Mouse (Mus musculus) stomach, embryonic 16.5 days (tissue): Measurements from ENCODE around the gene Zmynd11. TPM values are rescaled to one million over a fixed set of nuclear protein-coding genes. Genes with fewer than 3 reads are reported as not detected.

Source experiments
- ATAC-seq: fragments of 200-750 bp; cut with Nextera tagmentation; 2 replicates; pipeline ENCODE4 v1.8.0; 2017; ENCODE audit warnings: moderate number of reproducible peaks, moderate TSS enrichment; ENCODE audit not compliant: insufficient read depth, low FRiP score
- H3K27ac ChIP-seq: fragments of 300-500 bp; sonication (generic); 2 replicates; pipeline ENCODE4 v1.5.1; 2014; ENCODE audit warnings: low read length
- H3K27me3 ChIP-seq: fragments of 300-500 bp; sonication (generic); 2 replicates; pipeline ENCODE4 v1.6.1; 2014; ENCODE audit warnings: low read length, control low read depth, mixed read lengths; ENCODE audit not compliant: control insufficient read depth, insufficient read depth
- H3K36me3 ChIP-seq: fragments of 300-500 bp; sonication (generic); 2 replicates; pipeline ENCODE4 v1.6.1; 2014; ENCODE audit warnings: low read length; ENCODE audit not compliant: control insufficient read depth, insufficient read depth
- H3K4me1 ChIP-seq: fragments of 300-500 bp; sonication (generic); 2 replicates; pipeline ENCODE4 v1.6.1; 2014; ENCODE audit warnings: low read length, control low read depth, mixed read lengths; ENCODE audit not compliant: control insufficient read depth, insufficient read depth
- H3K4me2 ChIP-seq: fragments of 300-500 bp; sonication (generic); 2 replicates; pipeline ENCODE4 v1.6.1; 2014; ENCODE audit warnings: low read depth, low read length, mixed read lengths
- H3K4me3 ChIP-seq: fragments of 300-500 bp; sonication (generic); replicated peaks from 2 replicates; pipeline ENCODE4 v1.5.1; 2014; ENCODE audit warnings: mild to moderate bottlenecking, low read length
- H3K9ac ChIP-seq: fragments of 300-500 bp; sonication (generic); 2 replicates; pipeline ENCODE4 v1.6.1; 2014; ENCODE audit warnings: low read length
- H3K9me3 ChIP-seq: fragments of 300-500 bp; sonication (generic); replicated peaks from 2 replicates; pipeline ENCODE4 v1.6.1; 2016; ENCODE audit warnings: low read length, control low read depth; ENCODE audit not compliant: control insufficient read depth
- whole genome bisulfite sequencing: fragments of 180-500 bp; shearing (Covaris S2); extraction: QIAGEN DNeasy Blood & Tissue Kit; methylation state at CpG from one replicate; pipeline ENCODE4 v1.1.7; 2014; 5-methylcytosine and 5-hydroxymethylcytosine counted together
- polyA plus RNA-seq: library from polyadenylated mRNA; unstranded; fragments of >200 nt; fragmentation: Nextera tagmentation; extraction: Ambion mirVana; gene quantifications from 2 replicates; pipeline ENCODE4 v1.2.1, GENCODE M21; 2015

Zmynd11 gene
- polyA plus RNA-seq, 1 experiment from 2014 or later, result 88.8 TPM

- no peaks in the 10 kb centered on the region for H3K36me3 ChIP-seq
- no peak overlapping the region for H3K27ac ChIP-seq
- H3K9me3 ChIP-seq, result no peaks in the 10 kb centered on the region
- H3K27me3 ChIP-seq, result no peaks in the 10 kb centered on the region
- ATAC-seq, result no peak
- H3K4me3 ChIP-seq, result no peak overlapping the region
- H3K9ac ChIP-seq, result no peak overlapping the region
- no peaks in the 10 kb centered on the region for H3K4me1 ChIP-seq
- no peak overlapping the region for H3K4me2 ChIP-seq
Measured at GRCm38 (mm10) chr13:9650580-9650979, 114.5 kb downstream of the Zmynd11 start.

GRCm38 (mm10) chr13:9649894-9650293, 115.2 kb downstream of the Zmynd11 start:
- 90% methylated on average over 1 of the region's 1 CpGs for WGBS
- Histone ChIP-seq H3K9me3 (no peaks in the 10 kb centered on the region), H3K9ac (no peak overlapping the region), H3K27ac (no peak overlapping the region), H3K4me3 (no peak overlapping the region), H3K4me1 (no peaks in the 10 kb centered on the region), H3K4me2 (no peak overlapping the region), H3K36me3 (no peaks in the 10 kb centered on the region), H3K27me3 (no peaks in the 10 kb centered on the region)
- no peak for ATAC-seq

DNA sequence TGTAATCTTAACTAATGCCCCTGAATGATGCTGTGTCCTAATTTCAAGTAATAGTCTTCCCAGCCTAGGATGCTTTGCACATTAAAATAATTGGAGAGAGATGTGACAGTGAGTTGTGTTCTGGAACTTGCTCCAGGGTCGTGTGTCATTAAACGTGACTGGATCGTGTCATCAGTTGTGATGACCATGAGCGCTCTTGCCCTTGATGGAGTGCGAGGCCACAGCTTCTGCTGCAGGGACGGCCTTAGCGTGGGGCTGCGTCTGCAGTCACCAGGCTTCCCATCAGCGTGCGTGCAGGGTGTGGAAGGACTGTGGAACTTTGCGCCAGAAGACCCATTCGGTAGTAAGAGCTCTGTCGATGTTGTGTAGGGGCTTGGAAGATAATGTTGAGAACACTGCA, 116.4 kb downstream of the Zmynd11 start:
- Histone ChIP-seq H3K27ac (no peak overlapping the region), H3K4me2 (no peak overlapping the region), H3K9ac (no peak overlapping the region), H3K4me1 (no peaks in the 10 kb centered on the region), H3K27me3 (no peaks in the 10 kb centered on the region), H3K9me3 (no peaks in the 10 kb centered on the region), H3K4me3 (no peak overlapping the region), H3K36me3 (no peaks in the 10 kb centered on the region)
- no peak for ATAC-seq
- 94% methylated on average over 13 of the region's 13 CpGs for WGBS

- Histone ChIP-seq H3K4me3 (no peak overlapping the region), H3K27ac (no peak overlapping the region), H3K9me3 (no peaks in the 10 kb centered on the region), H3K36me3 (no peaks in the 10 kb centered on the region), H3K9ac (no peak overlapping the region), H3K27me3 (no peaks in the 10 kb centered on the region), H3K4me1 (no peaks in the 10 kb centered on the region), H3K4me2 (no peak overlapping the region)
- no peak for ATAC-seq
- 43% methylated on average over 3 of the region's 3 CpGs for WGBS
Measured at GRCm38 (mm10) chr13:9637949-9638348, 127.2 kb downstream of the Zmynd11 start.

- no peaks in the 10 kb centered on the region for H3K4me1 ChIP-seq
- H3K27ac ChIP-seq, result no peak overlapping the region
- no peak overlapping the region for H3K9ac ChIP-seq
- no peaks in the 10 kb centered on the region for H3K36me3 ChIP-seq
- ATAC-seq, result no peak
- H3K4me3 ChIP-seq, result no peak overlapping the region
- H3K9me3 ChIP-seq, result no peaks in the 10 kb centered on the region
- H3K27me3 ChIP-seq, result no peaks in the 10 kb centered on the region
- H3K4me2 ChIP-seq, result no peak overlapping the region
- 59% methylated on average over 4 of the region's 4 CpGs for WGBS
Measured at GRCm38 (mm10) chr13:9636505-9636904, 128.6 kb downstream of the Zmynd11 start.

- Histone ChIP-seq H3K4me2 (no peak overlapping the region), H3K4me3 (no peak overlapping the region), H3K36me3 (no peaks in the 10 kb centered on the region), H3K27ac (no peak overlapping the region), H3K9ac (no peak overlapping the region), H3K9me3 (no peaks in the 10 kb centered on the region), H3K4me1 (no peaks in the 10 kb centered on the region), H3K27me3 (no peaks in the 10 kb centered on the region)
- no peak for ATAC-seq
- 96% methylated on average over 2 of the region's 2 CpGs for WGBS
Measured at GRCm38 (mm10) chr13:9635951-9636350, 129.2 kb downstream of the Zmynd11 start.
